Mouse (Mus musculus) intestine, postnatal 0 days (tissue): ENCODE measurements around the gene Guca2b. TPM values are rescaled to one million over a fixed set of nuclear protein-coding genes. Genes with fewer than 3 reads are reported as not detected.

Source experiments
- ATAC-seq: fragments of 200-750 bp; cut with Nextera tagmentation; 2 replicates; pipeline ENCODE4 v1.8.0; 2017; ENCODE audit warnings: mild to moderate bottlenecking, moderate TSS enrichment, moderate library complexity
- H3K27ac ChIP-seq: fragments of 300-500 bp; sonication (generic); 2 replicates; pipeline ENCODE4 v1.5.1; 2014; ENCODE audit warnings: mild to moderate bottlenecking, low read depth, low read length, moderate library complexity
- H3K27me3 ChIP-seq: fragments of 300-500 bp; sonication (generic); replicated peaks from 2 replicates; pipeline ENCODE4 v1.6.1; 2014; ENCODE audit warnings: low read length, mixed read lengths; ENCODE audit not compliant: control insufficient read depth, insufficient read depth
- H3K36me3 ChIP-seq: fragments of 300-500 bp; sonication (generic); 2 replicates; pipeline ENCODE4 v1.6.1; 2014; ENCODE audit warnings: mild to moderate bottlenecking, moderate library complexity; ENCODE audit not compliant: control insufficient read depth, insufficient read depth
- H3K4me1 ChIP-seq: fragments of 300-500 bp; sonication (generic); replicated peaks from 2 replicates; pipeline ENCODE4 v1.6.1; 2014; ENCODE audit warnings: antibody characterized with exemption, low read length, mixed read lengths; ENCODE audit not compliant: control insufficient read depth, insufficient read depth
- H3K4me2 ChIP-seq: fragments of 300-500 bp; sonication (generic); replicated peaks from 2 replicates; pipeline ENCODE4 v1.6.1; 2014; ENCODE audit warnings: low read depth, mild to moderate bottlenecking, moderate library complexity
- H3K4me3 ChIP-seq: fragments of 300-500 bp; sonication (generic); 2 replicates; pipeline ENCODE4 v1.5.1; 2014; ENCODE audit warnings: low read depth, low read length
- H3K9ac ChIP-seq: fragments of 300-500 bp; sonication (generic); 2 replicates; pipeline ENCODE4 v1.6.1; 2014; ENCODE audit warnings: mild to moderate bottlenecking, low read depth, low read length
- H3K9me3 ChIP-seq: fragments of 300-500 bp; sonication (generic); 2 replicates; pipeline ENCODE4 v1.6.1; 2016; ENCODE audit warnings: mixed run types; ENCODE audit not compliant: control insufficient read depth
- CTCF ChIP-seq: sonication (generic); IDR thresholded peaks from 2 replicates; pipeline ENCODE4 v1.5.1; 2016; ENCODE audit warnings: low read depth, mild to moderate bottlenecking, control low read depth, antibody characterized with exemption, moderate library complexity
- WGBS: fragments of 180-500 bp; shearing (Covaris S2); extraction: QIAGEN DNeasy Blood & Tissue Kit; methylation state at CpG from one replicate; pipeline ENCODE4 v1.1.7; 2014; 5-methylcytosine and 5-hydroxymethylcytosine counted together
- polyA plus RNA-seq: library from polyadenylated mRNA; unstranded; fragments of >200 nt; fragmentation: Nextera tagmentation; extraction: Ambion mirVana; gene quantifications from 2 replicates; pipeline ENCODE4 v1.2.1, GENCODE M21; 2015

Guca2b gene
- polyA plus RNA-seq, 1 experiment from 2014 or later = 1,809 TPM

DNA sequence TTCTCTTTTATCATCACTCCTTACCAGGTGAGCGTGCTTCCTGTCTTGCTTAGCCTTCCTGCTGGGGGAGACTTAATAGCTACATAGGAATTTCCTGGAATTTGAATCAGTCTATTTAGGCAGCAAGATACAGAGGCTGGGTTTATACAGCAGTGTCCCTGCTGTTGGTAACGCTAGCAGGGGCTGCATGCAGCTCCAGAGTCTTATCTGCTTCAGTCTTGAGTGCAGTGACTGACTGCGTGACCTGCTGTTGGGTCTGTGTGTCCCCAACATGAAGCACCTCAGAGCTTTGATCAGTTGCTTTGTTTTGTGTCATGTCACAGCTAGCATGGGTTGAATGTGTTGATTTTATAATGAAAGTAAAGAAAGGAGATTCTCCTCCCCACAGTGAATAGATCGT, 31.4 kb downstream of the Guca2b start:
- Histone ChIP-seq H3K4me1 (no peaks in the 10 kb centered on the region), H3K27me3 (no peaks in the 10 kb centered on the region), H3K36me3 (peaks cover 20% of the 10 kb centered on the region), H3K4me2 (no peak overlapping the region), H3K4me3 (no peak overlapping the region), H3K9ac (no peak overlapping the region), H3K9me3 (no peaks in the 10 kb centered on the region), H3K27ac (no peak overlapping the region)
- no peak for ATAC-seq
- WGBS = 78% methylated on average over 4 of the region's 4 CpGs
- no peak for TF ChIP-seq CTCF

DNA sequence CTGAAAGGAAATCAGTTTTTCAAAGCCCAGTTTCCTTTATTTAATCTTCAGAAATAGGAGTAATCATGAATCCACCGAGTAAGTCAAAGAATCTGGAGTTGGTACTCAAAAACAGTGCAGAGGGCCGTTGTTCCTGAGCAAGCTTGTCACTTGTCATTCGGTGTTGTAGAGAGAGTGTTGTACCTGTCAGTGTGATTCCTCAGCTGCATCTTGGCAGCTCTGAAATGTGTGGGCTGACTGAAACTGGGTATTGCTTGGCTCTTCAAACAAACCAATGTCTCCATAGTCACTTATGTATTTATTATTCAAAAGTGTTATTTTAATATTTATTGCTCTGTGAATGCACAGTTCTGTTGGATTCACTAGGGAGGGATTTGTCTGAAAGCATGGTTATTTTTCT, 31.9 kb downstream of the Guca2b start:
- Histone ChIP-seq H3K27me3 (no peaks in the 10 kb centered on the region), H3K9me3 (no peaks in the 10 kb centered on the region), H3K27ac (no peak overlapping the region), H3K36me3 (peaks cover 24% of the 10 kb centered on the region), H3K4me3 (no peak overlapping the region), H3K4me2 (no peak overlapping the region), H3K4me1 (no peaks in the 10 kb centered on the region), H3K9ac (no peak overlapping the region)
- ATAC-seq = no peak
- no peak for TF ChIP-seq CTCF
- WGBS = 89% methylated on average over 3 of the region's 3 CpGs

DNA sequence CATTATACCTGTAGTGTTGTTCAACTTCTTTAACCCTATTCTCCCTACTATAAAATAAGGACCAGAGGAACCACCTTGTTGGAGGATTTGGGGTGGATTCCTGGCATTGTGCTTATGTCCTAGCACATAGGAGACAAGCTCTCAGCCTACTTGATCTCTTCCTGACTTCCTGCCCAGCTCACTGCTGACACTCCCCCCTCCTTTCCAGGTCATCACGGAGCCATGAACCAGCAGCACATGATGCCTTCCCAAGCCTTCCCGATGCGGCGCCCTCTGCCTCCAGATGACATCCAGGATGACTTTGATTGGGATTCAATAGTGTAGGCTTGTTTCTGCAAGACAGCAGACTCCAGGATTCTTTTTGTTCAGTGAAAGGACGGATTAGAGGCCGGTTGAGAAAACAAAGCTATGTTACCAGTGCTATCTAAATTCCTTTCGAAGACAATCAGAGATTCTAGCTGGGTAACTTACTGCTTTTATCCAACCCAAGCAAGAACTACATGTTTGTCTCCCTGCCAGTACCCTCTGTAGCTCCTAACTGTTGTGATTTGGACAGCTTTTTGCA, 32.6 kb downstream of the Guca2b start:
- no peak for ATAC-seq
- no peaks in the 10 kb centered on the region for H3K4me1 ChIP-seq
- H3K27ac ChIP-seq = no peak overlapping the region
- H3K27me3 ChIP-seq = no peaks in the 10 kb centered on the region
- H3K9ac ChIP-seq = no peak overlapping the region
- H3K4me3 ChIP-seq = no peak overlapping the region
- no peak for TF ChIP-seq CTCF
- peaks cover 30% of the 10 kb centered on the region for H3K36me3 ChIP-seq
- WGBS = 68% methylated on average over 7 of the region's 7 CpGs
- H3K4me2 ChIP-seq = no peak overlapping the region
- H3K9me3 ChIP-seq = no peaks in the 10 kb centered on the region

DNA sequence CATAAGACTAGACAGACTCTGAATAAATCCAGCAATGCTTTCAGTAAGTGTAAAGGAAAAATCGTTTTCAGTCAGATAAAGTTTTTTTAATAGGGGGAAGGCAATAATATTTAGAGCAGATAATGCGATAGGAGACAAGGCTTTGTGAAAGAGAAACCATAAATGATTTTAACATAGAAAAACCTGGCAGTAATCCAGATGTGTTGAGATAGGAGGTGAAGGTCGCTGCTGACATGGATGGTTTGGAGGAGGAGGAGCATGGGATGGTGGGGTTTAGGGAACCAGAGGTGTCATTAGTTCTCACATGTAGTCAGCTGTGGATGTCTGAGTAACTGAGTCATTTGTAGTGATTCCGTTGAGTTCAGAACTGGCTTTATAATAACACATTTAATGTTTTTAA, 44.0 kb downstream of the Guca2b start:
- H3K36me3 ChIP-seq = peaks cover 9% of the 10 kb centered on the region
- TF ChIP-seq CTCF = no peak
- no peaks in the 10 kb centered on the region for H3K9me3 ChIP-seq
- no peak overlapping the region for H3K27ac ChIP-seq
- H3K4me1 ChIP-seq = no peaks in the 10 kb centered on the region
- no peak overlapping the region for H3K4me3 ChIP-seq
- H3K9ac ChIP-seq = no peak overlapping the region
- 30% methylated on average over 4 of the region's 4 CpGs for WGBS
- no peak overlapping the region for H3K4me2 ChIP-seq
- ATAC-seq = no peak
- H3K27me3 ChIP-seq = no peaks in the 10 kb centered on the region

DNA sequence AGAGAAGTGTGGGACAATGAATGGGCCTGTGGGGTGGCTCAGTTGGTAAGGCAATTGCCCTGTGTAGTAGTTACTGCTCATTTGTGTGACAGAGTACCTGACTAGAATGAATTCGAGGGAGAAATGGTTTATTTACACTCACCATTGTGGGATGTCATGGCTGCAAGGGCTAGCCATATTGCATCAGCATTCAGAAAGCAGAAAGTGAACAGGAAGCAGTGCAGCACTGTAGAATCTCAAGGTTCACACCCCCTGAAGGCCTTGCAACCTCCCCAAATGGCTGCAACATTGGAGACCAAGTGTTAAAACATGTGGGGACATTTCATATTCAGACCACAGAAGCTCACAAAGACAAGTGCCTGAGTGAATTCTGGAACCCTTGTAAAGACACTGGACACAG, 44.7 kb downstream of the Guca2b start:
- no peak overlapping the region for H3K4me2 ChIP-seq
- WGBS = 26% methylated on average over 1 of the region's 1 CpGs
- H3K9me3 ChIP-seq = no peaks in the 10 kb centered on the region
- H3K9ac ChIP-seq = no peak overlapping the region
- H3K4me3 ChIP-seq = no peak overlapping the region
- no peak for ATAC-seq
- H3K4me1 ChIP-seq = no peaks in the 10 kb centered on the region
- H3K27ac ChIP-seq = no peak overlapping the region
- H3K36me3 ChIP-seq = peaks cover 9% of the 10 kb centered on the region
- TF ChIP-seq CTCF = no peak
- H3K27me3 ChIP-seq = no peaks in the 10 kb centered on the region

DNA sequence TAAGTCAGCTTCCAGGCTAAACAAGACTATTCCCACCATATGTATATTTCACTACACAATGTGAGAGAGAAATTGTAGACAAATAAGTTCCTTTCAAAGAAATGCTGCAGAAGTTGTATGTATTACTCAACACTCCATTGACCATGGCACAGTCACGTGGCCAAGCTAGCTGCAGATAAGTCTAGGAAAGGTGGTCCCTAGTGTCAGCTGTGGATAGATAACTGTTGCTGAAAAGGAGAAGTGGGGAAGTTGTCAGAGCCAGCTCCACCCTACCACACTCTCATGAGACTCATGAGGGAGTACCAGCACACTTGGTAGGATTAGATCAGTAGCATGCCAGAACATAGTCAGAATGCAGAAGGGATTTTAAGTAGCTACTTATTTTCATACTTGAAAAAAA, 49.3 kb downstream of the Guca2b start:
- Histone ChIP-seq H3K9me3 (no peaks in the 10 kb centered on the region), H3K4me3 (no peak overlapping the region), H3K4me2 (no peak overlapping the region), H3K9ac (no peak overlapping the region), H3K27me3 (no peaks in the 10 kb centered on the region), H3K27ac (no peak overlapping the region), H3K36me3 (peaks cover 15% of the 10 kb centered on the region), H3K4me1 (no peaks in the 10 kb centered on the region)
- WGBS = 88% methylated on average over 1 of the region's 1 CpGs
- TF ChIP-seq CTCF = no peak
- no peak for ATAC-seq

Other genes starting within 250 kb of the Guca2b start
- 0.64 and 1.3 TPM in 2 replicates for gene Ccdc30, start 243.4 kb downstream of the Guca2b start, polyA plus RNA-seq
- gene Ppcs, start 236.5 kb downstream of the Guca2b start, polyA plus RNA-seq = 83.9 and 92.5 TPM in 2 replicates
- gene Zmynd12, start 236.1 kb downstream of the Guca2b start, polyA plus RNA-seq = 0.52 and 0.59 TPM in 2 replicates
- gene Rimkla, start 166.3 kb downstream of the Guca2b start, polyA plus RNA-seq = 0.35 TPM in 2 replicates
- 11.8 and 13.9 TPM in 2 replicates for gene Foxj3, start 122.0 kb downstream of the Guca2b start, polyA plus RNA-seq
- 4.8 and 5.9 TPM in 2 replicates for gene Frg2f1, start 119.4 kb downstream of the Guca2b start, polyA plus RNA-seq
- 1,981 and 2,155 TPM in 2 replicates for gene Guca2a, start 21.2 kb downstream of the Guca2b start, polyA plus RNA-seq
- 4.0 and 4.1 TPM in 2 replicates for gene Hivep3, start 74.8 kb upstream of the Guca2b start, polyA plus RNA-seq